Mouse (Mus musculus) kidney, postnatal 0 days (tissue): ENCODE data around the gene Gse1. TPM values are rescaled to one million over a fixed set of nuclear protein-coding genes. Genes with fewer than 3 reads are reported as not detected.

ENCODE experiments used
- ATAC-seq: fragments of 200-750 bp; cut with Nextera tagmentation; replicated peaks from 2 replicates; pipeline ENCODE4 v1.8.0; 2017; ENCODE audit warnings: low read depth, moderate number of reproducible peaks, moderate TSS enrichment, moderate library complexity; ENCODE audit not compliant: low FRiP score
- DNase-seq: peaks from one replicate; pipeline ENCODE4 v3.0.0-alpha.2; 2016; ENCODE audit warnings: low spot score
- H3K27ac ChIP-seq: fragments of 300-500 bp; sonication (generic); 2 replicates; pipeline ENCODE4 v1.5.1; 2014; ENCODE audit warnings: mild to moderate bottlenecking
- H3K27me3 ChIP-seq: fragments of 300-500 bp; sonication (generic); 2 replicates; pipeline ENCODE4 v1.6.1; 2014; ENCODE audit warnings: low read length, mixed read lengths; ENCODE audit not compliant: insufficient read depth
- H3K36me3 ChIP-seq: fragments of 300-500 bp; sonication (generic); 2 replicates; pipeline ENCODE4 v1.6.1; 2014; ENCODE audit warnings: low read length, mixed read lengths; ENCODE audit not compliant: insufficient read depth
- H3K4me1 ChIP-seq: fragments of 300-500 bp; sonication (generic); replicated peaks from 2 replicates; pipeline ENCODE4 v1.6.1; 2014; ENCODE audit warnings: antibody characterized with exemption, low read length, mixed read lengths; ENCODE audit not compliant: insufficient read depth
- H3K4me2 ChIP-seq: fragments of 300-500 bp; sonication (generic); 2 replicates; pipeline ENCODE4 v1.6.1; 2014; ENCODE audit warnings: mild to moderate bottlenecking, low read length, moderate library complexity, mixed read lengths
- H3K4me3 ChIP-seq: fragments of 300-500 bp; sonication (generic); replicated peaks from 2 replicates; pipeline ENCODE4 v1.5.1; 2014; ENCODE audit warnings: low read depth, low read length
- H3K9ac ChIP-seq: fragments of 300-500 bp; sonication (generic); 2 replicates; pipeline ENCODE4 v1.6.1; 2014; ENCODE audit warnings: low read depth, low read length
- H3K9me3 ChIP-seq: fragments of 300-500 bp; sonication (generic); replicated peaks from 2 replicates; pipeline ENCODE4 v1.6.1; 2016; ENCODE audit warnings: low read length, inconsistent platforms, mixed read lengths
- CTCF ChIP-seq: IDR thresholded peaks from 2 replicates; pipeline ENCODE4 v1.5.1; 2016; ENCODE audit warnings: antibody characterized with exemption, low read depth, mild to moderate bottlenecking, moderate library complexity
- WGBS: fragments of 180-500 bp; shearing (Covaris S2); extraction: QIAGEN DNeasy Blood & Tissue Kit; methylation state at CpG from one replicate; pipeline ENCODE4 v1.1.7; 2014; 5-methylcytosine and 5-hydroxymethylcytosine counted together
- polyA plus RNA-seq: library from polyadenylated mRNA; unstranded; fragments of >200 nt; fragmentation: Nextera tagmentation; extraction: Ambion mirVana; gene quantifications from 2 replicates; pipeline ENCODE4 v1.2.1, GENCODE M21; 2015

The Gse1 gene
- polyA plus RNA-seq, 1 experiment from 2014 or later: 8.4 TPM

- Histone ChIP-seq H3K27ac (no peak overlapping the region), H3K4me1 (no peaks in the 10 kb centered on the region), H3K4me2 (no peak overlapping the region), H3K4me3 (no peak overlapping the region), H3K36me3 (no peaks in the 10 kb centered on the region), H3K9ac (no peak overlapping the region), H3K9me3 (no peaks in the 10 kb centered on the region), H3K27me3 (no peaks in the 10 kb centered on the region)
- TF ChIP-seq CTCF: no peak
- ATAC-seq: no peak
- WGBS: 91% methylated on average over 10 of the region's 10 CpGs
- no peak for DNase-seq
These were observed 247.4 kb downstream of the Gse1 start for GRCm38 (mm10) chr8:120475462-120476201.

- H3K36me3 ChIP-seq: no peaks in the 10 kb centered on the region
- no peak for ATAC-seq
- H3K4me1 ChIP-seq: peaks cover 4% of the 10 kb centered on the region; the same call in 1 of the 2 replicates
- H3K9ac ChIP-seq: no peak overlapping the region
- no peaks in the 10 kb centered on the region for H3K27me3 ChIP-seq
- WGBS: 74% methylated on average over 25 of the region's 25 CpGs
- H3K4me3 ChIP-seq: no peak overlapping the region
- H3K9me3 ChIP-seq: no peaks in the 10 kb centered on the region
- TF ChIP-seq CTCF: no peak
- no peak for DNase-seq
- H3K4me2 ChIP-seq: no peak overlapping the region
- H3K27ac ChIP-seq: no peak overlapping the region
These were observed 248.7 kb downstream of the Gse1 start for GRCm38 (mm10) chr8:120476711-120477575.

- Histone ChIP-seq H3K27ac (no peak overlapping the region), H3K9ac (no peak overlapping the region), H3K4me3 (no peak overlapping the region), H3K9me3 (no peaks in the 10 kb centered on the region), H3K27me3 (no peaks in the 10 kb centered on the region), H3K4me2 (no peak overlapping the region), H3K36me3 (no peaks in the 10 kb centered on the region), H3K4me1 (peaks cover 4% of the 10 kb centered on the region; the same call in 1 of the 2 replicates)
- 84% methylated on average over 11 of the region's 11 CpGs for WGBS
- DNase-seq (no peak), ATAC-seq (no peak)
- TF ChIP-seq CTCF: no peak
These were observed 250.5 kb downstream of the Gse1 start for GRCm38 (mm10) chr8:120478754-120479153.

GRCm38 (mm10) chr8:120479691-120480090, 251.4 kb downstream of the Gse1 start:
- Histone ChIP-seq H3K27ac (no peak overlapping the region), H3K27me3 (no peaks in the 10 kb centered on the region), H3K4me3 (no peak overlapping the region), H3K4me2 (no peak overlapping the region), H3K9me3 (no peaks in the 10 kb centered on the region), H3K9ac (no peak overlapping the region), H3K36me3 (no peaks in the 10 kb centered on the region), H3K4me1 (peaks cover 5% of the 10 kb centered on the region; the same call in 1 of the 2 replicates)
- no peak for ATAC-seq
- DNase-seq: no peak
- WGBS: 92% methylated on average over 4 of the region's 4 CpGs
- no peak for TF ChIP-seq CTCF

- no peak for TF ChIP-seq CTCF
- 71% methylated on average over 9 of the region's 9 CpGs for WGBS
These were observed 253.9 kb downstream of the Gse1 start for GRCm38 (mm10) chr8:120482015-120482689.

GRCm38 (mm10) chr8:120484460-120484859, 256.2 kb downstream of the Gse1 start:
- Histone ChIP-seq H3K4me2 (no peak overlapping the region), H3K9me3 (no peaks in the 10 kb centered on the region), H3K27me3 (no peaks in the 10 kb centered on the region), H3K27ac (no peak overlapping the region), H3K36me3 (no peaks in the 10 kb centered on the region), H3K9ac (no peak overlapping the region), H3K4me1 (peaks cover 26% of the 10 kb centered on the region), H3K4me3 (no peak overlapping the region)
- ATAC-seq (no peak), DNase-seq (no peak)
- no peak for TF ChIP-seq CTCF
- 54% methylated on average over 6 of the region's 6 CpGs for WGBS

More at GRCm38 (mm10) chr8:120482015-120482689, 253.9 kb downstream of the Gse1 start:
- no peaks in the 10 kb centered on the region for H3K36me3 ChIP-seq
- H3K27ac ChIP-seq: no peak overlapping the region
- no peak overlapping the region for H3K4me2 ChIP-seq
- ATAC-seq (no peak), DNase-seq (no peak)
- H3K4me3 ChIP-seq: no peak overlapping the region
- no peaks in the 10 kb centered on the region for H3K9me3 ChIP-seq
- no peaks in the 10 kb centered on the region for H3K27me3 ChIP-seq
- H3K4me1 ChIP-seq: peaks cover 26% of the 10 kb centered on the region
- H3K9ac ChIP-seq: no peak overlapping the region
